Mouse (Mus musculus): ENCODE results near the gene Slc6a3.

GRCm38 (mm10) chr13:73490564-73491170 is 45.9 kb upstream of the Slc6a3 start:
- no peak for TF ChIP-seq GATA1 (IDR thresholded peaks at IDR 0.05; ENCODE audit: borderline replicate concordance, low read length)
- TF ChIP-seq FLI1 (IDR thresholded peaks at IDR 0.05; ENCODE audit: low read length): no peak
